Mouse (Mus musculus) liver, embryonic 13.5 days (tissue): ENCODE data around the gene Cntfr. TPM values are rescaled to one million over a fixed set of nuclear protein-coding genes. Genes with fewer than 3 reads are reported as not detected.
A peak's percentile ranks its signal among the peaks of the same experiment; 100 is the strongest.
"Not testable (repeated sequence)": the region's sequence is repeated elsewhere in the genome, so short reads cannot be mapped to it uniquely, and the experiment has no call there.

Experiments used
- ATAC-seq: fragments of 200-750 bp; cut with Nextera tagmentation; 2 replicates; pipeline ENCODE4 v1.8.0; 2017; ENCODE audit warnings: low read depth, mild to moderate bottlenecking, moderate number of reproducible peaks, moderate library complexity
- DNase-seq: peaks from one replicate; pipeline ENCODE4 v3.0.0; 2022
- H3K27ac ChIP-seq: fragments of 300-500 bp; sonication (generic); 2 replicates; pipeline ENCODE4 v1.5.1; 2015; ENCODE audit warnings: moderate library complexity, mild to moderate bottlenecking, inconsistent platforms
- H3K27me3 ChIP-seq: fragments of 300-500 bp; sonication (generic); 2 replicates; pipeline ENCODE4 v1.6.1; 2015; ENCODE audit warnings: mild to moderate bottlenecking, inconsistent platforms
- H3K36me3 ChIP-seq: fragments of 300-500 bp; sonication (generic); 2 replicates; pipeline ENCODE4 v1.6.1; 2015; ENCODE audit warnings: mild to moderate bottlenecking, inconsistent platforms
- H3K4me1 ChIP-seq: fragments of 300-500 bp; sonication (generic); replicated peaks from 2 replicates; pipeline ENCODE4 v1.6.1; 2015; ENCODE audit warnings: inconsistent platforms
- H3K4me2 ChIP-seq: fragments of 300-500 bp; sonication (generic); 2 replicates; pipeline ENCODE4 v1.6.1; 2015; ENCODE audit warnings: inconsistent platforms, mild to moderate bottlenecking, moderate library complexity
- H3K4me3 ChIP-seq: fragments of 300-500 bp; sonication (generic); replicated peaks from 2 replicates; pipeline ENCODE4 v1.5.1; 2015; ENCODE audit warnings: mild to moderate bottlenecking, inconsistent platforms
- H3K9ac ChIP-seq: fragments of 300-500 bp; sonication (generic); 2 replicates; pipeline ENCODE4 v1.6.1; 2015; ENCODE audit warnings: mild to moderate bottlenecking, inconsistent platforms
- H3K9me3 ChIP-seq: fragments of 300-500 bp; sonication (generic); replicated peaks from 2 replicates; pipeline ENCODE4 v1.6.1; 2016; ENCODE audit warnings: inconsistent platforms
- WGBS: fragments of 180-500 bp; shearing (Covaris S2); methylation state at CpG from one replicate; pipeline ENCODE4 v1.1.7; 2015; ENCODE audit not compliant: insufficient replicate concordance; 5-methylcytosine and 5-hydroxymethylcytosine counted together
- polyA plus RNA-seq: library from polyadenylated mRNA; unstranded; fragments of >200 nt; fragmentation: Nextera tagmentation; extraction: Ambion mirVana; gene quantifications from 2 replicates; pipeline ENCODE4 v1.2.1, GENCODE M21; 2015

Gene Cntfr
- polyA plus RNA-seq, 1 experiment from 2014 or later, result 0.62 TPM

DNA sequence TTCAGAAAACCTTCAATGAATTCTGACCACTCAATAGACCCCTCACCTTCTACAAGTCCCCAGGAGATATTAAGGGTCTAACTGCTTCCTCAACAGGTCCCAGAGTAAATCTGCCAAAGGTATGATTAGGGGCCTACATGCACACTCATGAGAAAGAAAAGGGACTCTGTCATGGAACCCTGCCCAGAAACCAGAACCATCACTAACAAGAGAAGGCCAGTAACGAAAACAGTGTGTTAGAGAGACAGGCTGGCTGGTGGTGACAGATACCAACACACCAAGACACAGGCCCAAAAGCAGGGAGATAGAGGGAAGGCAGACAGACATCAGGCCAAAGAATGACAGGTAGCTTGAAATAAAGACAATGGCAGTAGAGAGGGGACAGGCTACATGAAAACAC lies 8.3 kb downstream of the Cntfr start:
- H3K27ac ChIP-seq, H3K36me3 ChIP-seq, H3K9me3 ChIP-seq, H3K4me3 ChIP-seq, H3K4me2 ChIP-seq, DNase-seq, H3K9ac ChIP-seq, ATAC-seq, H3K4me1 ChIP-seq: not testable (repeated sequence)
- 46% methylated on average over 1 of the region's 1 CpGs for WGBS
- peaks cover 23% of the 10 kb centered on the region for H3K27me3 ChIP-seq

DNA sequence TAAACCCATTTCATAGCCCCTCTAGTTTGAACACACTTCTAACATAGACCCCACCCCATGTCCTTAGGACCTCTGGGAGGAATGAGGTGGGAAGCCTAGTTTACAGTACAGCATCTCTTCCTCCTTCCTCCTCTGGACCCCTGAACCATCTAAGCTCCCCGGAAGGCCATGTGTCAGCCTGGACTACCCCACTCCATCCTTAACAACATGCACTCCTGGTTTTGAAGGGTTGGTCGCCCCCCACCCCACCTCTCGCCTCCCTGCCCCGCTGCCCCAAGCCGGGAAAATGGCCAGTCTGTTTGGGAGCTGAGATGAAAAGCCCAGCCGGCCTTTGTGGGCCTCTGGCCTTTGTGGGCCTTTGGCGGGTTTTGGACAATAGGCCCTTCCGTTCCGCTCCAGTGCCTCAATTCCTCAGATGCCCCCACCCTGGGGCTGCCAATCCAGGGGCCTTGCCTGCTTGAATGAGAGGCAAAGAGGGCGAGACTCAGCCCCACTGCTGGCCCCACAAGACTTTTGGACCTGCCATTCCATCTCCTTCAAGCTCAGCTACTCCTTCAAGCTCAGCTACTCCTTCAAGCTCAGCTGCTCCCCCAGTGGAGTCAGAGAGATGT lies 10.9 kb downstream of the Cntfr start:
- not testable (repeated sequence) for H3K36me3 ChIP-seq, H3K9me3 ChIP-seq, ATAC-seq, DNase-seq, H3K4me3 ChIP-seq, H3K9ac ChIP-seq, H3K4me2 ChIP-seq, H3K4me1 ChIP-seq, H3K27ac ChIP-seq
- 42% methylated on average over 10 of the region's 10 CpGs for WGBS
- peaks cover 33% of the 10 kb centered on the region for H3K27me3 ChIP-seq

DNA sequence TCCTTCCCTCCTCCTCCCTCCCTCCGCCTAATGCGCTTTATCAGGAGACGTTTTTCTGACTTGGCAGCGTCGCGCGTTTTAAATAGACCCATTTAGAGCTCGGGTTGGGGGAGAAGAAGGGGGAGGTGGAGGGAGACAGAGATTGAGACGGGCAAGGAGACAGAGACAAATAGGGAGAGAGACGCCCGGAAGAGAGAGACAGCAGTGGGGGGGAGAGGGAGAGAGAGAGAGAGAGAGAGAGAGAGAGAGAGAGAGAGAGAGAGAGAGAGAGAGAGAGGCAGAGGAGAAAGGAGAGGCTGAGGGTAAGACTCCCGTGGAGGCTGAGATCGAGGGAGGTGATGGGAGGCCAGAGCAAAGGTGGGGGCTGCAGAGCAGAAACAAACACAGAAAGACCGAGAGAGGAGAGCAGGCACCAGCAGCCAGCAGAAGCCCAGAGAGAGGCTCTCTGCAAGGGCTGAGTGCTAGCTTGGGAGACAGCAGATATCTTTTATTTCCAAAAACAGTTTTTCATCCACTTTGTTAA lies 11.9 kb downstream of the Cntfr start:
- not testable (repeated sequence) for H3K4me1 ChIP-seq
- WGBS, result 2% methylated on average over 14 of the region's 14 CpGs

DNA sequence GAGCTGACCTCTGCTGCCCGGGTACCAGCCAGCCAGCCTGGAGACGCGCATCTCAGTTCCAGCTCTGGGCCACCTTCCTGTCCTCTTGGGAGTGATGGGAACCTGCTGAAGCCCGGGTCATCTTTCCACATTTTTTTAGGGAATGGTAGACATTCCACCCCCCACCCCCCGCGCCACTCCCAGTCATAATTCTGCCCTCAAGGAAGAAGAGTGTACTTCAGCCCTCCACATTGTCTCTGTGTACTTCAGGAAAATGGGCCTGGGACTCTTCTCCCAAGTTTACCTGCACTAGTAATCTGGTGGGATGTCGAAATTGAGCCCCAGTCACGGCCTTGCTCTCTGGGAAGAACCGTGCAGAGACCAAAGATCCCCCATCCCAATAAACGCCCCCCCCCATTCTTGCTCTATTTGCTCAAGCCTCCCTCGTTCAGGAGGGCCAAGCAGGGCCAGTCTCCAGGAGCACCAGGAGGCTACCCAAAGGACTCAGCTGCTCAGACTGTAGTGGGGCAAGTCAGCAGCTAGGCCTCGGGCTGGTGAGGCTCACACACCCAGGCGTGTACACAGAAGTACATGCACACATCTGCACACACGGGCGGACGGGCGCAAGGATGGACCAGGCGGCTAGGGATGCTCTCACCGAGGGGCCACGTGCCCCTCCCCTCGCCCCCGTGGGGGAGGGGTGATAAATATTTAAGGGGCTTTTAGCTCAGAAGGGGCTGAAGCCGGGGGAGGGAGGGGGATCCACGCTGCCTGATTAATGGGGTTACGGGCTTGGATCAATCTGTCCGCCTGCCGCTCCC lies 12.6 kb downstream of the Cntfr start:
- not testable (repeated sequence) for H3K36me3 ChIP-seq, H3K9me3 ChIP-seq, H3K4me2 ChIP-seq, H3K9ac ChIP-seq, DNase-seq, H3K4me1 ChIP-seq, ATAC-seq, H3K27ac ChIP-seq, H3K4me3 ChIP-seq
- WGBS, result 6% methylated on average over 21 of the region's 27 CpGs
- peaks cover 43% of the 10 kb centered on the region for H3K27me3 ChIP-seq

More for the DNA sequence above, 11.9 kb downstream of the Cntfr start:
- not testable (repeated sequence) for ATAC-seq, H3K9ac ChIP-seq, H3K27ac ChIP-seq, H3K4me3 ChIP-seq, H3K36me3 ChIP-seq, H3K4me2 ChIP-seq, DNase-seq, H3K9me3 ChIP-seq
- peaks cover 40% of the 10 kb centered on the region for H3K27me3 ChIP-seq

DNA sequence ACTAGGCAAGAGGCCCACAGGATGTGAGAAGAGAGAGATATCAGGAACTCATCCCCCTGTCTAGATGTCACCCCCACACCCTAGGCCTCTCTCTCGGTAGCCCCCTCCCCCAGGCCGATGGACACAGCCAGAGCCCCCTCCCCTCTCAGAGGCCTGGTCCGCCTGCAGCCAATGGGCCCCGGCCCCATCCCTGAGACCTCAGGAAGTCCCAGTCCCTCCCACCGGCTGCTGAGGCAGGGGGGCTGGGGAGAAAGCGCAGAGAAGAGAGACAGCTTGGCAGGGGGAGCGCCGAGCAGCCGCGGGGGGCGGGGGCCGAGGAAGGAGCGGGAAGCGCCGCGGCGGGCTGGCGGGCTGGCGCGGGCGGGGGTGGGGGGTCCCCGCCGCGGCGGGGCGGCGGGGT lies 13.6 kb downstream of the Cntfr start:
- H3K9me3 ChIP-seq, H3K36me3 ChIP-seq, H3K4me2 ChIP-seq, H3K4me1 ChIP-seq, ATAC-seq, H3K4me3 ChIP-seq, H3K9ac ChIP-seq, DNase-seq, H3K27ac ChIP-seq: not testable (repeated sequence)
- 0% methylated on average over 1 of the region's 27 CpGs for WGBS
- H3K27me3 ChIP-seq, result peaks cover 52% of the 10 kb centered on the region

DNA sequence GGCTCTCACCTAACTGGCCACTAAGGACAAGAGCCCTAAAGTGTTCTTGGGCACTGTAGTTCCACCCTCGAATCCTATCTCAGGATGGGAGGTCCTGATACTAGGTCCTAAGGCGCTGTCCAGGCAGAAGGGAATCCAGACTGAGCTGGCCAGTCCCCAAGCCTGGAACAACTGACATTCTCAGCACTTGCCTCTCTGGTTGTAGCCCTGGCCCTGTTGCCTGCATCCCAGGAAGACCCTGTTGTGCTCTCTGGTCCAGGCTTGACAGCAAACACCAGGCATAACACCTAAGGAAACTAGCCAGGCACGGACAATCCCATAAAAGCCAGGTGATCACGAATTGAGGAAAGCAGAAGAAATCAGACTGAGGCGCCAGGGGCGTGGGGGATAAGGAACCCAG lies 14.1 kb downstream of the Cntfr start:
- no peak overlapping the region for H3K4me2 ChIP-seq
- H3K27ac ChIP-seq, result peak overlapping the region; percentile 29; the same call in 1 of the 2 replicates
- no peaks in the 10 kb centered on the region for H3K4me1 ChIP-seq
- no peak overlapping the region for H3K9ac ChIP-seq
- peaks cover 56% of the 10 kb centered on the region for H3K27me3 ChIP-seq
- DNase-seq, result no peak
- no peak for ATAC-seq
- H3K9me3 ChIP-seq, result no peaks in the 10 kb centered on the region
- H3K4me3 ChIP-seq, result no peak overlapping the region
- H3K36me3 ChIP-seq, result no peaks in the 10 kb centered on the region
- 19% methylated on average over 6 of the region's 6 CpGs for WGBS

DNA sequence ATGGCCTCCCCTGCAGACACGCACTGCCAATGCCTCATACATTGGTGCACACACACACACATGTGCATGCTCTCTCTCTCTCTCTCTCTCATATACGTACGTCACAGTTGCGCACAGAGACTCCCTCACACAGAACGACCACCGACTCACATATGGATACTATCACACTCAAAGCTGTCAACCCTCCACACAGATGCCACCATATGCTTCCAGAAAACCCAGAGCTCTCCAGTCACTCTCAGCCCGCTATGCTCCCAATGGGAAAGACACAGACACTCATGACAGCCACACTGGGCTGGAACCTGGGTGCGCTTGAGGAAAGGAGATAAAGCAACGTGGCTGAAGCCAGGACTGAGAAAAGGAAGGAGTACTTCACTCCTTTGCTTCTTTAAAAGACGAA lies 14.9 kb downstream of the Cntfr start:
- WGBS, result 67% methylated on average over 10 of the region's 10 CpGs

DNA sequence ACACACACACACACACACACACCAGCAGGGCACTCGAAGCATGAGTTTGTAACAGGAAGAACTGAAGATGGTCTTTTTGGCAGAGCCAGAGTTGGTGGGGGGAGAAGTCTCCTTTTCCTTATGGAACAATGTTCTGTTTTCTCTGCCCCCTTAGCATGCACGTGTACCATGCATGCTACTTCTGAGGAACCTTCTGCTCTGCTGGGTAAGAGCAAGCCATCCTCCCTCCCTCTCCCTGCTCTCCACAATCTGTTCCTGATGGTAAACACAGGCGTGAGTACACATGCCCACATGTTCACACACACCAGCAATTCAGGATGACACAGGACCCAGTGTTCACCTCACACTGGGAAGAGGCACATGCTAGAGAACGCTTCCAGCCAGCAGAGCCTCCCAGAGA lies 15.7 kb downstream of the Cntfr start:
- no peak overlapping the region for H3K27ac ChIP-seq
- 48% methylated on average over 4 of the region's 4 CpGs for WGBS
- no peak overlapping the region for H3K4me2 ChIP-seq
- H3K9ac ChIP-seq, result no peak overlapping the region
- H3K36me3 ChIP-seq, result no peaks in the 10 kb centered on the region
- H3K27me3 ChIP-seq, result peaks cover 63% of the 10 kb centered on the region
- H3K9me3 ChIP-seq, result no peaks in the 10 kb centered on the region
- ATAC-seq (no peak), DNase-seq (no peak)
- no peaks in the 10 kb centered on the region for H3K4me1 ChIP-seq
- no peak overlapping the region for H3K4me3 ChIP-seq

More for the DNA sequence above, 14.9 kb downstream of the Cntfr start:
- ATAC-seq (no peak), DNase-seq (no peak)
- H3K4me2 ChIP-seq, result no peak overlapping the region
- H3K27ac ChIP-seq, result no peak overlapping the region
- H3K4me3 ChIP-seq, result no peak overlapping the region
- no peaks in the 10 kb centered on the region for H3K9me3 ChIP-seq
- peaks cover 62% of the 10 kb centered on the region for H3K27me3 ChIP-seq
- no peaks in the 10 kb centered on the region for H3K4me1 ChIP-seq
- no peak overlapping the region for H3K9ac ChIP-seq
- H3K36me3 ChIP-seq, result no peaks in the 10 kb centered on the region

DNA sequence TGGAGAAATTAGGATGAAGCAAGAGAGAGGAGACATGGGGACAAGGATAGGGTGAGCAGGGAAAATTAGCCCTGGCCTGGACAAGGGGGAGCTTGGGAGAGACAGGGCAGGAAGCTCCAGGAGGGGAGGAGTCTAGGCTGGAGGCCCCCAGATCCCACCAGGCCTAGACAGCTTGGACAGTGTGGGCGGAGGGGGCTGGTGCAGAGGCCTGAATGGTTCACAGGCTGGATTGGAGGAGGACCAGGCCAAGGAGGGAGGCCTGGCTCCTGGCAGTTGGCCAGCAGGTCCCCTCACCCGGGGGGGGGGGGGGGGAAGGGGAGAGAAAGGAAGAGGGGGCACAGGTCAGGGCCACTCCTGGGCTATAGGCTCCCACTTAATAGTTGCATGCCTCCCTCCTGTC lies 17.6 kb downstream of the Cntfr start:
- Histone ChIP-seq H3K27me3 (peaks cover 62% of the 10 kb centered on the region), H3K9ac (no peak overlapping the region), H3K4me1 (no peaks in the 10 kb centered on the region), H3K9me3 (no peaks in the 10 kb centered on the region), H3K27ac (no peak overlapping the region), H3K4me3 (no peak overlapping the region), H3K36me3 (no peaks in the 10 kb centered on the region), H3K4me2 (no peak overlapping the region)
- no peak for ATAC-seq
- WGBS, result 70% methylated on average over 1 of the region's 2 CpGs
- no peak for DNase-seq

DNA sequence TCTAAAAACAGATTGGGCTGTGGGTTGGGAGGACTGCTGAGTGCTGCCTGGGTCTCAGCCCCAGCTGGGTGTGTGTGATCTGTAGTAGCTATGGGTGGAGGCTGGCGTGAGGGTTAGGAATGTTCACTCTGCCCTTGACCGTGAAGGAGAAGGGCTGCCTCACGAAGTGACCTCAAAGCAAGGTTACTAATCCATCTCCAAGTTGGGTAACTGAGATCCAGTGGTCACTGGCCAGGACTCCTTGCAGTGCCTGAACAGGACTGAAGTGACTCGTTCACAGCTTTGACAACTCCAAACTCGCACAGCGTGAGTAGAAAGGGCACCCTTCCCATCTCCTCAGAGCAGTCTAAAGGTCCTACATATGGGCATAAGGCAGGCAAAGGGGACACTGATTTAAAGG lies 18.0 kb downstream of the Cntfr start:
- Histone ChIP-seq H3K9me3 (no peaks in the 10 kb centered on the region), H3K4me3 (no peak overlapping the region), H3K27ac (no peak overlapping the region), H3K9ac (no peak overlapping the region), H3K4me1 (no peaks in the 10 kb centered on the region), H3K27me3 (peaks cover 58% of the 10 kb centered on the region), H3K36me3 (no peaks in the 10 kb centered on the region), H3K4me2 (no peak overlapping the region)
- 57% methylated on average over 6 of the region's 6 CpGs for WGBS
- DNase-seq (no peak), ATAC-seq (no peak)

DNA sequence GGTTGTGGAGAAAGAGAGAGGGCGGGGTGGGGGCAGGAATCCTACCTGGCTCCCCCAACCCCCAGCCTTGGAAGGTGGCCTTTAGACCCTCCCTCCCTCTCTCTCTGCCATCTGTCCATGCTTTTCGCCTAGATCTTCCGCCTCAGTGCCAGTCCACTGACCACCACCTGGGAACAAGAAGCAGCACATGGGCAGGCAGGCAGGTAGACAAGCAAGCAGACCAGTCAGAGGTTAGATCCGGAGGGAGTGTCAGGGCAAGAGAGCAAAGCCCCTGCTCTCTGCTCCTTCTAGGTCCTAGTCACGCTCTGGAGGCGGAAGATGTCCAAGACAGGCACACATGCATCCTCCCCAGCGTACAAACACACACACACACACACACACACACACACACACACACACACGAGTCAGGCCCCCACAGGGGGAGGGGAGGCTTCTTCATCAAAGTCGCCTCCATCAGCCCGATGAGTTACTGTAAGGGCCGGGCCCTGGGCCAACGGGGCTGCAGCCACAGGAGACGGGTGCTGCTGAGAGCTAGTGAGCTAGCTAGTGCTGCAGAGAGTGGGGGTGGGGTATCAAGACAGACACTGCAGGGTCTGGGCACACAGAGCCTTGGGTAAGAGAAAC lies 19.8 kb downstream of the Cntfr start:
- H3K36me3 ChIP-seq, result no peaks in the 10 kb centered on the region
- H3K27me3 ChIP-seq, result peaks cover 58% of the 10 kb centered on the region
- no peak overlapping the region for H3K4me2 ChIP-seq
- H3K9ac ChIP-seq, result no peak overlapping the region
- no peaks in the 10 kb centered on the region for H3K4me1 ChIP-seq
- no peak overlapping the region for H3K27ac ChIP-seq
- 44% methylated on average over 11 of the region's 13 CpGs for WGBS
- ATAC-seq, result no peak
- no peak for DNase-seq
- no peak overlapping the region for H3K4me3 ChIP-seq
- no peaks in the 10 kb centered on the region for H3K9me3 ChIP-seq
